Mouse (Mus musculus): ENCODE data around the gene Ptges2.

Ptges2 gene

GRCm38 (mm10) chr2:32412742-32413531 lies 17.2 kb downstream of the Ptges2 start:
- DNase-seq (ENCODE audit: extremely low read depth, insufficient read length, low spot score): no peak

GRCm38 (mm10) chr2:32413936-32414335 lies 18.2 kb downstream of the Ptges2 start:
- DNase-seq (ENCODE audit: extremely low read depth, insufficient read length, low spot score): no peak

GRCm38 (mm10) chr2:32415801-32416200 lies 20.1 kb downstream of the Ptges2 start:
- DNase-seq (ENCODE audit: extremely low read depth, insufficient read length, low spot score): no peak

GRCm38 (mm10) chr2:32416556-32416955 lies 20.9 kb downstream of the Ptges2 start:
- DNase-seq (ENCODE audit: extremely low read depth, insufficient read length, low spot score): no peak

- DNase-seq (ENCODE audit: extremely low read depth, insufficient read length, low spot score): no peak
Observed at GRCm38 (mm10) chr2:32417486-32417885, 21.8 kb downstream of the Ptges2 start.

GRCm38 (mm10) chr2:32418430-32419151 lies 22.9 kb downstream of the Ptges2 start:
- DNase-seq (ENCODE audit: extremely low read depth, insufficient read length, low spot score): no peak

- DNase-seq (ENCODE audit: extremely low read depth, insufficient read length, low spot score): no peak
Observed at GRCm38 (mm10) chr2:32419359-32419758, 23.7 kb downstream of the Ptges2 start.

GRCm38 (mm10) chr2:32420066-32420608 lies 24.4 kb downstream of the Ptges2 start:
- DNase-seq (ENCODE audit: extremely low read depth, insufficient read length, low spot score): no peak

- no peak for DNase-seq (ENCODE audit: extremely low read depth, insufficient read length, low spot score)
Observed at GRCm38 (mm10) chr2:32420647-32421046, 25.0 kb downstream of the Ptges2 start.

- no peak for DNase-seq (ENCODE audit: extremely low read depth, insufficient read length, low spot score)
Observed at GRCm38 (mm10) chr2:32421851-32422251, 26.2 kb downstream of the Ptges2 start.

- DNase-seq (ENCODE audit: extremely low read depth, insufficient read length, low spot score): peak; percentile 78
Observed at GRCm38 (mm10) chr2:32423481-32424331, 28.0 kb downstream of the Ptges2 start.

GRCm38 (mm10) chr2:32424796-32425195 lies 29.1 kb downstream of the Ptges2 start:
- no peak for DNase-seq (ENCODE audit: extremely low read depth, insufficient read length, low spot score)

GRCm38 (mm10) chr2:32425568-32425967 lies 29.9 kb downstream of the Ptges2 start:
- no peak for DNase-seq (ENCODE audit: extremely low read depth, insufficient read length, low spot score)

GRCm38 (mm10) chr2:32426141-32426540 lies 30.4 kb downstream of the Ptges2 start:
- DNase-seq (ENCODE audit: extremely low read depth, insufficient read length, low spot score): no peak

GRCm38 (mm10) chr2:32427720-32428119 lies 32.0 kb downstream of the Ptges2 start:
- no peak for DNase-seq (ENCODE audit: extremely low read depth, insufficient read length, low spot score)

- DNase-seq (ENCODE audit: extremely low read depth, insufficient read length, low spot score): peak; percentile 65
Observed at GRCm38 (mm10) chr2:32428262-32428722, 32.6 kb downstream of the Ptges2 start.

- DNase-seq (ENCODE audit: extremely low read depth, insufficient read length, low spot score): no peak
Observed at GRCm38 (mm10) chr2:32429215-32429891, 33.7 kb downstream of the Ptges2 start.

GRCm38 (mm10) chr2:32430701-32431676 lies 35.3 kb downstream of the Ptges2 start:
- no peak for DNase-seq (ENCODE audit: extremely low read depth, insufficient read length, low spot score)

Measured in 3134 (cell line).